Mouse (Mus musculus): ENCODE measurements around the gene Timm8a2. TPM values are rescaled to one million over a fixed set of nuclear protein-coding genes. Genes with fewer than 3 reads are reported as not detected.
"Not testable (repeated sequence)": the region's sequence is repeated elsewhere in the genome, so short reads cannot be mapped to it uniquely, and the experiment has no call there.

Timm8a2 gene
- total RNA-seq, 2 experiments from 2014 or later = 0.33 TPM; not detected in 1

- DNase-seq = no peak
Observed at GRCm38 (mm10) chr14:122062411-122063090, 28.1 kb downstream of the Timm8a2 start.

- DNase-seq = no peak
Observed at GRCm38 (mm10) chr14:122063599-122063998, 29.1 kb downstream of the Timm8a2 start.

- peak; percentile 79 for DNase-seq
Observed at GRCm38 (mm10) chr14:122064519-122064918, 30.0 kb downstream of the Timm8a2 start.

GRCm38 (mm10) chr14:122066243-122066642, 31.8 kb downstream of the Timm8a2 start:
- no peak for DNase-seq

GRCm38 (mm10) chr14:122068036-122068435, 33.6 kb downstream of the Timm8a2 start:
- not testable (repeated sequence) for DNase-seq

- DNase-seq = no peak
Observed at GRCm38 (mm10) chr14:122068801-122069695, 34.6 kb downstream of the Timm8a2 start.

GRCm38 (mm10) chr14:122069948-122070347, 35.5 kb downstream of the Timm8a2 start:
- DNase-seq = no peak

- no peak for DNase-seq
Observed at GRCm38 (mm10) chr14:122073422-122073821, 38.9 kb downstream of the Timm8a2 start.

GRCm38 (mm10) chr14:122074360-122074759, 39.9 kb downstream of the Timm8a2 start:
- no peak for DNase-seq

- DNase-seq = no peak
Observed at GRCm38 (mm10) chr14:122075485-122076200, 41.2 kb downstream of the Timm8a2 start.

- DNase-seq = no peak
Observed at GRCm38 (mm10) chr14:122077017-122077416, 42.5 kb downstream of the Timm8a2 start.

- peak; percentile 84 for DNase-seq
Observed at GRCm38 (mm10) chr14:122079428-122079827, 45.0 kb downstream of the Timm8a2 start.

- DNase-seq = no peak
Observed at GRCm38 (mm10) chr14:122079921-122080320, 45.4 kb downstream of the Timm8a2 start.

GRCm38 (mm10) chr14:122081308-122081707, 46.8 kb downstream of the Timm8a2 start:
- no peak for DNase-seq

- no peak for DNase-seq
Observed at GRCm38 (mm10) chr14:122083499-122083898, 49.0 kb downstream of the Timm8a2 start.

- DNase-seq = no peak
Observed at GRCm38 (mm10) chr14:122087956-122088355, 53.5 kb downstream of the Timm8a2 start.

Other genes with a start within 250 kb of the Timm8a2 start
- 10 to 100 TPM; 32.3 to 40.2 TPM for gene Dock9, start 236.8 kb upstream of the Timm8a2 start, total RNA-seq (2021)
- gene Ubac2, start 156.1 kb upstream of the Timm8a2 start, total RNA-seq (2021) = 10 to 100 TPM; 34.5 to 35.7 TPM
- 1 to 10 TPM; 1.2 TPM for gene Gpr18, start 118.9 kb upstream of the Timm8a2 start, total RNA-seq (2021)
- gene Gpr183, start 69.5 kb upstream of the Timm8a2 start, total RNA-seq (2021) = 1 to 10 TPM in 1 of 2 experiments, under 1 TPM in 1; 0.94 to 1.2 TPM
- gene Tm9sf2, start 72.4 kb downstream of the Timm8a2 start, total RNA-seq (2021) = 100 to 1,000 TPM; 113 to 119 TPM
- gene Clybl, start 147.0 kb downstream of the Timm8a2 start, total RNA-seq (2021) = 100 to 1,000 TPM; 121 to 123 TPM

All from adrenal gland, postnatal 10 days (tissue).